Mouse (Mus musculus) erythroblast, embryonic 14.5 days (primary cell): Measurements from ENCODE around the gene Dqx1. TPM values are rescaled to one million over a fixed set of nuclear protein-coding genes. Genes with fewer than 3 reads are reported as not detected.

Experiments
- H3K27me3 ChIP-seq: 2 replicates; pipeline ENCODE4 v1.6.1; 2012; ENCODE audit warnings: inconsistent platforms; ENCODE audit not compliant: control insufficient read depth
- H3K36me3 ChIP-seq: 2 replicates; pipeline ENCODE4 v1.6.1; 2012; ENCODE audit warnings: mild to moderate bottlenecking, inconsistent platforms; ENCODE audit not compliant: control insufficient read depth
- H3K4me1 ChIP-seq: 2 replicates; pipeline ENCODE4 v1.6.1; 2012; ENCODE audit warnings: inconsistent platforms; ENCODE audit not compliant: control insufficient read depth
- H3K4me3 ChIP-seq: replicated peaks from 2 replicates; pipeline ENCODE3; 2012; ENCODE audit warnings: moderate library complexity, mild to moderate bottlenecking, inconsistent platforms
- H3K9me3 ChIP-seq: 2 replicates; pipeline ENCODE4 v1.6.1; 2012; ENCODE audit warnings: low read length, inconsistent platforms, mixed read lengths; ENCODE audit not compliant: control insufficient read depth
- GATA1 ChIP-seq: IDR thresholded peaks from 2 replicates; pipeline ENCODE4 v1.6.1; 2012; ENCODE audit warnings: low read length, inconsistent platforms, mixed read lengths
- TAL1 ChIP-seq: IDR thresholded peaks from 3 replicates; pipeline ENCODE4 v1.6.1; 2012; ENCODE audit warnings: low read length, inconsistent platforms, mixed read lengths
- polyA plus RNA-seq: library from polyadenylated mRNA; stranded (reverse); fragments of >175 nt; gene quantifications from 2 replicates; pipeline ENCODE4 v1.2.3, GENCODE M21; 2012

Gene Dqx1
- polyA plus RNA-seq, result 0.14 and 0.18 TPM in 2 replicates

DNA sequence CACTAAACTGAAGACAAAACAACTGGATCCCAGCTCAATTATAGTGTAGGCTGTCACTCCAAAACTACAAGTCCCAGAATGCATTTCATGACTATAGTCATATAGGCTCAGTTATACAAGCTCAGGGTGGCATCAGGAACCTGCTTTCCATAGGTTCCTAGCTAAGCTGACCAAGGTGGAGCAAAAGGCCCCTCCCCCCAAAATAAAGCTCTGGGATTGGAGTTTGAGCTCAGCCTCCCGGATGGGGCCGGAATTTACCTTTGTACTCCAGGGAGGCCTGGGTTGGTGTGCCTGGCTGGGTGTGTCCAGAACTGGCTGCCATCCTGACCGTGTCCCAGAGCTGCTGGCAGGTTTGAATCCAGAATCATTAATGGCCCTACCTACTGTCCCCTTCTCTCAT lies at the start of gene Dqx1:
Gene Dqx1, plus strand, starts transcription at position 55 of the 400 bp plus-strand sequence.
- Histone ChIP-seq H3K9me3 (no peaks in the 10 kb centered on the region), H3K4me1 (peaks cover 53% of the 10 kb centered on the region), H3K27me3 (peaks cover 22% of the 10 kb centered on the region), H3K4me3 (peak within 1 kb of the TSS; percentile 45), H3K36me3 (peaks cover 69% of the 10 kb centered on the region)
- TF ChIP-seq GATA1, result no peak

DNA sequence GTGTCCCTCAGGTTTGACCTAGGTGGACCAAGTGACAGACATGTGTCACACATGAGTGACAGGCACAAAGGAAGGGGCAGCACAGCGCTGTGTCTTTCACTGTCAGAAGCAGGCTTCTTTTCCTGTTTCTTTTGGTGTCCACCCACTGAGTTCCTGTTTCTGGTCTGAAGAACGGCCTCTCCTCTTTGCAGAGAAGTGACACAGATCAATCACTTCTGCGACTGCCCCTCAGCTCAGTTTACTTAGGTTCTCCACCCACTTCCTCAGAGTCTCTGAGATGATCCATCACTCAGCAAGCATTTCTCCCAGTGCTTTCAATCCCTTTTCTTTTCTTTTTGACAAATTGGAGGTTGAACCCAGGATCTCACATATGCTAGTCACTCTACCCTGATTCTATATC lies 49.0 kb upstream of the Dqx1 start:
- peaks cover 12% of the 10 kb centered on the region for H3K36me3 ChIP-seq
- no peaks in the 10 kb centered on the region for H3K27me3 ChIP-seq
- TF ChIP-seq GATA1, result no peak
- TF ChIP-seq TAL1, result no peak
- H3K4me1 ChIP-seq, result peaks cover 91% of the 10 kb centered on the region
- peaks cover 3% of the 10 kb centered on the region; the same call in 1 of the 2 replicates for H3K9me3 ChIP-seq
- H3K4me3 ChIP-seq, result no peak overlapping the region

DNA sequence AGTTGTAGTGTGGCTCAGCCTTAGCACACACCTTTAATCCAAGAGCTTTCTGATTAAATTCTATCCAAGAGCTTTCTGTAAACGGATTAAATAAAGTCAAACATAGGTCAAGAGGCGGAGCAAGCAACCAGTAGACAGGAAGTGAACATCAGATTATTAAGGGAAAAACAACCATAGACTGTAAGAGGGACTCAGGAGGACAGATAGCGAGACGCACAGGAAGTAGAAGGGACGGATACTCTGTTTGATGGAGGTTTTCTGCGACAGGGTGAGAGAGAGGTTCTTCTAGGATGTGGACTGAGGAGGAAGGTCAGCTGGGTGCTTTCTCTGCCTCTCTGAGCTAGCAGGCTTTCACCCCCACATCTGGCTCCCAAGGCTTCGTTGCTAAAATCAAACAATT lies 47.6 kb upstream of the Dqx1 start:
- Histone ChIP-seq H3K4me1 (peaks cover 91% of the 10 kb centered on the region), H3K4me3 (peak overlapping the region; percentile 50), H3K9me3 (peaks cover 3% of the 10 kb centered on the region; the same call in 1 of the 2 replicates), H3K36me3 (peaks cover 14% of the 10 kb centered on the region), H3K27me3 (no peaks in the 10 kb centered on the region)
- TF ChIP-seq GATA1, result no peak
- TF ChIP-seq TAL1, result no peak

DNA sequence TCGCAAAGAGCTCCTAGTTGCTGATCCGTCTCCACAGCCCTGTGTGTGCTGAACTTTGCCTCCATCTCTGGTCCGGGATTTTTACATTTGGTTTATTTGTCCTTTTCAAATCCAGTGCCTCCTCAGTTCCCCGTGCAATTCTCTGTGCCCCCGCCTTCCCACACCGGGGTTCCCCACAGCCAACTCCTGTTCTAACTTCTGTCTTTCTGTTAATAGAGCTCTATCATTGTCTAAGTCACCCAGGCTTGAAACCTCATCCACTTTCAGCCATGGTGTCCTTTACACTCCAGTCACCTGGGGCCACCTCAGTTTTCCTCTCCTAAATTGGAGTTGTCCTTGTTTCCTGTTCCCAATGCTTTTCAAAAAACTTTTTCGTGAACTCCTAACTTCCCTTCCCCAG lies 46.4 kb upstream of the Dqx1 start:
- no peaks in the 10 kb centered on the region for H3K27me3 ChIP-seq
- peaks cover 91% of the 10 kb centered on the region for H3K4me1 ChIP-seq
- H3K9me3 ChIP-seq, result peaks cover 3% of the 10 kb centered on the region; the same call in 1 of the 2 replicates
- peaks cover 17% of the 10 kb centered on the region for H3K36me3 ChIP-seq
- no peak overlapping the region for H3K4me3 ChIP-seq
- TF ChIP-seq GATA1 (no peak), TAL1 (no peak)

DNA sequence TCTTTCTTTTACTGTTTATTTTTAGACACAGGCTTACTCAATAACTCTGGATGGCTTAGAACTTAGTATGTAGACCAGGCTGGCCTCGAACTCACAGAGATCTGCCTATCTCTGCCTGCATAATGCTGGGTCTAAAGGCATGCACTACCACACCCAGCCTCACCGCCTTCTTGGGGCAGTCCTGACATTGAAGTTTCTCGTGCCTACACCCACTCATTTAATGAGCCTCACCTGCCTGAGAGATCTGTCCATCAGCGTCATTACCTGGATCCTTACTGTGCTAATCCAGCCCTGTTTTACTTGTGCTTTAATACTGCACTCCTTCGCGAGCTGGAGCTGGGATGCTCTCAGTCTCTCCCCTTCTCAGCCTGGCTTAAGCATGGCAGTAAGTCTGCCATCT lies 45.9 kb upstream of the Dqx1 start:
- peaks cover 91% of the 10 kb centered on the region for H3K4me1 ChIP-seq
- H3K36me3 ChIP-seq, result peaks cover 19% of the 10 kb centered on the region
- no peak for TF ChIP-seq GATA1
- no peak for TF ChIP-seq TAL1

DNA sequence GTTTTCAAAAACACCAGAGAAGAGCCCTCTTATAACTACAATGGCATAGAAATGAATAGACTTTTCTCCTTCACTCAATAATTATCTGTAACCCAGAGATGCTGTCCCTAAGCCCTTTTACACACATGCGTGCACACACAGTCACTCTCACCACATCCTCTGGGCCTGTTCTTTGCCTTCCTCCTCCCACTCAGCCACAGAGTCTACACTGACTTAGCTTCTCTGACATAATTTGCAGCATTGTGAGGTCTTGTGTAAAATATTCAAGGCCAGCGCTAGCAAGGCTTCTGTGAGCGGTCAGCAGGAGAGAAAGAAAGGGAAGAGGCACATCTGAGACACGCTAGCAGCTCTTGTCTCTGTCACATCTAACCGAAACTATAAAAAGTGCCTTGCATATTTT lies 44.2 kb upstream of the Dqx1 start:
- Histone ChIP-seq H3K4me3 (peak overlapping the region; percentile 64), H3K4me1 (peaks cover 99% of the 10 kb centered on the region)
- no peak for TF ChIP-seq TAL1
- no peak for TF ChIP-seq GATA1

More for the DNA sequence above, 45.9 kb upstream of the Dqx1 start:
- Histone ChIP-seq H3K9me3 (peaks cover 3% of the 10 kb centered on the region; the same call in 1 of the 2 replicates), H3K27me3 (no peaks in the 10 kb centered on the region), H3K4me3 (no peak overlapping the region)

DNA sequence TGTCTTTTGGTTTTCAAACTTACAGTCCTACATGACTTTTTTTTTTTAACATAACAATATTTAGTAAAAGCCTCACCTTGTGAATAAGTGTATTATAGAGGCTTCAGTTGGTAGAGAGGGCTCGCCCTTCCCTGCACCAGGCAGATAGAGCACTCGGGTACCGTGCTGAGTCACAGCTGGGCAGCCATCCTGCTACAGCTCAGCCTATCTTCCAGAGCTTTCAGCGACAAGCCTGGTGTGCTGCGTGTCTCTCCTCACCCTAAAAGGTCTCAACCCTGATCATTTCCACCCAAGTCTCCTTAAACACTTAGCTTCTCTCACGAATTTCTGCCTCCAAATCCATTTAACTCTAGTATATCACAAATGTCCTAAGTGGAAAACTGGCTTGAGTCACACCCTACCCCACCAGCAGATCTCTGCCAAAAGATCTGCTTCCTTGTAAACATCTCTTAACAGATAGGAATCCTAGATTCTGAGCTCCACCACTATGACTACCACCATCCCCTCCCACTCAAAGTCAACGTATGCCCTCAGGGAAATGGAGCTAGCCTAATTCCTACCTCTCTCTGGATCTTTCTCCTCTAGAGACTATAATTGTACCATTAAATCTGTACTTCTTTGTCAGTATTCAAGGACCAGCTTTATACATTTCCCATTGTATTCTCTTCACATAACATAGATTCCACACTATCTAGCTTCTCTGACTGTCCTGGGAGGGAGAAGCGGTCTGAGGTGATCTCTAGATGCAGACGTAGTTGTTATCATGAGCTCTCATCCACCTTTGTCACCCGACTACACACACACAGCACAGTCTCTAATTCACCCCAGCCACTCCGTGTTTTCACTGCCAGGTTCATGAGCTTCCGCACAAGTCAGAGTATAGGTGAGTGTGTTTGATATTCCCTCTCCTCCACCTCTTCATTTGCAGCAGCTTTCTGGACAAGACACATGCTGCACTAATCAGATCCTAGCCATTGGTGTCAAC lies 42.9 kb upstream of the Dqx1 start:
- TF ChIP-seq GATA1, result peak; percentile 93
- TF ChIP-seq TAL1, result peak; percentile 82
- Histone ChIP-seq H3K4me3 (peak overlapping the region; percentile 64), H3K9me3 (no peaks in the 10 kb centered on the region), H3K27me3 (no peaks in the 10 kb centered on the region), H3K36me3 (peaks cover 41% of the 10 kb centered on the region), H3K4me1 (peaks cover 99% of the 10 kb centered on the region)

More for the DNA sequence above, 44.2 kb upstream of the Dqx1 start:
- H3K36me3 ChIP-seq, result peaks cover 32% of the 10 kb centered on the region
- peaks cover under 1% of the 10 kb centered on the region; the same call in 1 of the 2 replicates for H3K9me3 ChIP-seq
- H3K27me3 ChIP-seq, result no peaks in the 10 kb centered on the region

DNA sequence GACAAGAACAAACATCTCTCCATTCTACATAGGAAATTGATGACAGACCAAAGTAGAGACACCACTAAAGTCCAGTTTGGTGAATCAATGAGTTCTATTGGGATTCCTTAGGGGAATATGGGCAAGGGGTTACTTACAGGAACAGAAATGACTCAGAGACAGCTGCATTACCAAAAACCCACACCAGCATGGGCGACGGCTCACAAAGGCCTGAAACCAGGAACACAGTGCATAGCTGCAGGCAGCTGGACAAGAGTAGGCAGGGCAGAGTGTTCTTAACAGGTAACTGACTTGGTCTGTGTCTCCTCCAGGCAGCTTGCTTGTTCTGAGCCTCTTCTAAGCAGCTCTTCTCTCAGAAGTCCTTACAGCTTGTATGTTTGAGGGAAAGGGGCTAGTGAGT lies 41.9 kb upstream of the Dqx1 start:
- Histone ChIP-seq H3K4me1 (peaks cover 99% of the 10 kb centered on the region), H3K27me3 (no peaks in the 10 kb centered on the region)

DNA sequence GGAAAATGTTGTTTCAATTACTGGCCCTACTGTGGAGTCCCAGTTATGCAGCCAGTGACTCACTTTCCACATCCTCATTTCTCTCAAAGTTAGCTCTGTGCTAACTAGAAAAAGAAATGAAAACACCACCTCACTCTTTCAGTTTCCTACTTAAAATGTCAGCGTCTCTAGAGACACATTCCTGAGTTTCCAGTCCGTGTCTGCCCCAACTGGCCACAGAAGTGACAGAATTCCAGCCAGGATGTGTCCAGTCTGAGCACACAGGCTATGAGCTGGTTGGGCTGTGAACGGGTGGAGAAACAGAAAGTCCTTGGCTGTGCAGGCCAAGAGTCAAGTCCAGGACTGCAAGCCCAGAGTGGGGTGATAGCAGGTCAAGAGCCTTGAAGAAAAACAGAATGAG lies 40.5 kb upstream of the Dqx1 start:
- peak overlapping the region; percentile 3 for H3K4me3 ChIP-seq
- no peaks in the 10 kb centered on the region for H3K9me3 ChIP-seq
- no peak for TF ChIP-seq TAL1
- no peak for TF ChIP-seq GATA1
- peaks cover 99% of the 10 kb centered on the region for H3K4me1 ChIP-seq
- peaks cover 51% of the 10 kb centered on the region for H3K36me3 ChIP-seq
- no peaks in the 10 kb centered on the region for H3K27me3 ChIP-seq

More for the DNA sequence above, 41.9 kb upstream of the Dqx1 start:
- peaks cover 42% of the 10 kb centered on the region for H3K36me3 ChIP-seq
- no peak for TF ChIP-seq GATA1
- no peak for TF ChIP-seq TAL1
- H3K4me3 ChIP-seq, result peak overlapping the region; percentile 64
- no peaks in the 10 kb centered on the region for H3K9me3 ChIP-seq
